Mouse (Mus musculus) intestine, postnatal 0 days (tissue): ENCODE data around the gene Olfr750. TPM values are rescaled to one million over a fixed set of nuclear protein-coding genes. Genes with fewer than 3 reads are reported as not detected.

Experiments
- ATAC-seq: fragments of 200-750 bp; cut with Nextera tagmentation; 2 replicates; pipeline ENCODE4 v1.8.0; 2017; ENCODE audit warnings: mild to moderate bottlenecking, moderate TSS enrichment, moderate library complexity
- H3K27ac ChIP-seq: fragments of 300-500 bp; sonication (generic); 2 replicates; pipeline ENCODE4 v1.5.1; 2014; ENCODE audit warnings: mild to moderate bottlenecking, low read depth, low read length, moderate library complexity
- H3K27me3 ChIP-seq: fragments of 300-500 bp; sonication (generic); replicated peaks from 2 replicates; pipeline ENCODE4 v1.6.1; 2014; ENCODE audit warnings: low read length, mixed read lengths; ENCODE audit not compliant: control insufficient read depth, insufficient read depth
- H3K36me3 ChIP-seq: fragments of 300-500 bp; sonication (generic); 2 replicates; pipeline ENCODE4 v1.6.1; 2014; ENCODE audit warnings: mild to moderate bottlenecking, moderate library complexity; ENCODE audit not compliant: control insufficient read depth, insufficient read depth
- H3K4me1 ChIP-seq: fragments of 300-500 bp; sonication (generic); replicated peaks from 2 replicates; pipeline ENCODE4 v1.6.1; 2014; ENCODE audit warnings: antibody characterized with exemption, low read length, mixed read lengths; ENCODE audit not compliant: control insufficient read depth, insufficient read depth
- H3K4me2 ChIP-seq: fragments of 300-500 bp; sonication (generic); replicated peaks from 2 replicates; pipeline ENCODE4 v1.6.1; 2014; ENCODE audit warnings: low read depth, mild to moderate bottlenecking, moderate library complexity
- H3K4me3 ChIP-seq: fragments of 300-500 bp; sonication (generic); 2 replicates; pipeline ENCODE4 v1.5.1; 2014; ENCODE audit warnings: low read depth, low read length
- H3K9ac ChIP-seq: fragments of 300-500 bp; sonication (generic); 2 replicates; pipeline ENCODE4 v1.6.1; 2014; ENCODE audit warnings: mild to moderate bottlenecking, low read depth, low read length
- H3K9me3 ChIP-seq: fragments of 300-500 bp; sonication (generic); 2 replicates; pipeline ENCODE4 v1.6.1; 2016; ENCODE audit warnings: mixed run types; ENCODE audit not compliant: control insufficient read depth
- CTCF ChIP-seq: sonication (generic); IDR thresholded peaks from 2 replicates; pipeline ENCODE4 v1.5.1; 2016; ENCODE audit warnings: low read depth, mild to moderate bottlenecking, control low read depth, antibody characterized with exemption, moderate library complexity
- WGBS: fragments of 180-500 bp; shearing (Covaris S2); extraction: QIAGEN DNeasy Blood & Tissue Kit; methylation state at CpG from one replicate; pipeline ENCODE4 v1.1.7; 2014; 5-methylcytosine and 5-hydroxymethylcytosine counted together
- polyA plus RNA-seq: library from polyadenylated mRNA; unstranded; fragments of >200 nt; fragmentation: Nextera tagmentation; extraction: Ambion mirVana; gene quantifications from 2 replicates; pipeline ENCODE4 v1.2.1, GENCODE M21; 2015

Olfr750 gene
- polyA plus RNA-seq, 1 experiment from 2014 or later = not detected

GRCm38 (mm10) chr14:51083805-51084204 lies 9.6 kb upstream of the Olfr750 start:
- no peak for TF ChIP-seq CTCF
- Histone ChIP-seq H3K4me2 (peak overlapping the region; percentile 69), H3K4me1 (peaks cover 2% of the 10 kb centered on the region; the same call in 1 of the 2 replicates), H3K9ac (no peak overlapping the region), H3K9me3 (no peaks in the 10 kb centered on the region), H3K27me3 (no peaks in the 10 kb centered on the region), H3K36me3 (no peaks in the 10 kb centered on the region), H3K27ac (no peak overlapping the region), H3K4me3 (peak overlapping the region; percentile 49; the same call in 1 of the 2 replicates)
- WGBS = 25% methylated on average over 7 of the region's 7 CpGs
- ATAC-seq = no peak

DNA sequence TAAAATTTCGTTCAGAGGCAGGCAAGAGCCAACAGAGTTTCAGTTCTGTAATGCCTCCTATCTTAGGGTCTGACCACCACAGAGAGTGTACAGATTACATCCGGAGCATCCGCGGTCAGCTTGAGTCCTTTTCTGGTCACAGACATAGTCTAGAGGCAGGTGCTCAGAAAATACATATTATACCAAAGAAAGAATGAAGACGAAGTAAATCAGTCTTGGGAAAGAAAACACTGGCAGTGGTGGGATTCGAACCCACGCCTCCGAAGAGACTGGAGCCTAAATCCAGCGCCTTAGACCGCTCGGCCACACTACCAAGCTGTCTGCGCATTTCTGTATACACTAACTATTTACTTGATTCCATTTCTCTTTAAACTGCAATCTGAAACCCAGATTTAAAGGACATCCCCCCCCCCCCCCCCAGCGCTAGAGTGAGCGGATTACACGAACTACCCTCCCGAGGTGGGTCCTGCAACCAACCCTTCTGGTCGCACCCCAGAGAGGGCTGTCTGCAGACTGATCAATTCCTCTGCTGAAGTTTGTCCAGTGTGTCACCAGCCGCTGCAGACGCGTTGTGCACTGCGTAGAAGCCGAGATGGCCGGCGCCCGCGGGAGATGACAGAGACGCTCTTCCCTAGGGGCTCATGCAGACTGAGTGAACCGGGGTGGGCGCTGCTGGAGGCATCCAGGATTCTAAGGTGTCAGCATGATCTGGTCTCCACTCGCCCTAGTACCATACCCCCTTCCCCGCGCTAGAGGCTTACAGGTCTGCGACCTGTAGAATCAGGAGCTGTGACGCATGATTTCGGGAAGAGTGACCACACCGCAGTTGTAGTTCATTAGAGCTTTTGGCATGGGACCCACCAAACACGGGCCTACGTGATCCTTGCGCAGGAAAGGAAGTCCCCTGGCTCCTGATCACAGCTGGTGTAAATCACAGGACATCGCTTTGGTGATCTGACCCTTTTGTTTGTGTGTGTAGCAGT lies 8.7 kb upstream of the Olfr750 start:
- Histone ChIP-seq H3K4me3 (peak overlapping the region; percentile 49), H3K36me3 (no peaks in the 10 kb centered on the region), H3K27ac (no peak overlapping the region), H3K4me2 (peak overlapping the region; percentile 69), H3K27me3 (no peaks in the 10 kb centered on the region), H3K4me1 (peaks cover 2% of the 10 kb centered on the region; the same call in 1 of the 2 replicates), H3K9me3 (no peaks in the 10 kb centered on the region), H3K9ac (peak overlapping the region; percentile 40)
- WGBS = 6% methylated on average over 40 of the region's 40 CpGs
- TF ChIP-seq CTCF = no peak
- peak; percentile 20; the same call in 1 of the 2 replicates for ATAC-seq

DNA sequence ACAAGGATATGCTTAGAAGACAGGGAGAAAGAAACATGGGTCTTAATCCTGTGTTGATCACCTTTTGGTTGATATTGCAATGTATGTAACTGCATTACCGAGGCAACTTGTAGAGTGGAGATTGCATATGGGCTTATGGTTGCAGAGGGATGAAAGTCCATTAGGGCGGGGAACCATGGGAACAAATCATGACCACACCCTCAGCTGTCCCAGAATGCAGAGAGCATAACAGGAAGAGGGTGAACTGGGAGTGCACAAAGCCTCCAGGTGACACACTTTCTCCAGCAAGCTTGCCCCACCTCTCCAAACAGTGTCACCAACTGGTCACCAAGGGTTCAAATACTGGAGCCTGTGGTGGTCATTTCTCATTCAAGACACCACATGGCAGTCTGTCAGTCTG lies 6.8 kb upstream of the Olfr750 start:
- Histone ChIP-seq H3K4me1 (peaks cover 2% of the 10 kb centered on the region; the same call in 1 of the 2 replicates), H3K4me2 (peak overlapping the region; percentile 51), H3K9me3 (no peaks in the 10 kb centered on the region), H3K36me3 (no peaks in the 10 kb centered on the region), H3K4me3 (no peak overlapping the region), H3K27me3 (no peaks in the 10 kb centered on the region), H3K27ac (0 out of 2 replicates have a peak overlapping the region, but pooled peaks have one; percentile 60), H3K9ac (no peak overlapping the region)
- peak; percentile 96 for ATAC-seq
- TF ChIP-seq CTCF = no peak
- 41% methylated on average over 2 of the region's 2 CpGs for WGBS

- H3K27ac ChIP-seq = no peak overlapping the region
- H3K9me3 ChIP-seq = no peaks in the 10 kb centered on the region
- no peak overlapping the region for H3K9ac ChIP-seq
- WGBS = 88% methylated on average over 1 of the region's 1 CpGs
- no peak overlapping the region for H3K4me3 ChIP-seq
- H3K36me3 ChIP-seq = no peaks in the 10 kb centered on the region
- no peak overlapping the region for H3K4me2 ChIP-seq
- peaks cover 2% of the 10 kb centered on the region; the same call in 1 of the 2 replicates for H3K4me1 ChIP-seq
- ATAC-seq = no peak
- no peaks in the 10 kb centered on the region for H3K27me3 ChIP-seq
- TF ChIP-seq CTCF = no peak
Measured at GRCm38 (mm10) chr14:51079180-51079579, 4.9 kb upstream of the Olfr750 start.

DNA sequence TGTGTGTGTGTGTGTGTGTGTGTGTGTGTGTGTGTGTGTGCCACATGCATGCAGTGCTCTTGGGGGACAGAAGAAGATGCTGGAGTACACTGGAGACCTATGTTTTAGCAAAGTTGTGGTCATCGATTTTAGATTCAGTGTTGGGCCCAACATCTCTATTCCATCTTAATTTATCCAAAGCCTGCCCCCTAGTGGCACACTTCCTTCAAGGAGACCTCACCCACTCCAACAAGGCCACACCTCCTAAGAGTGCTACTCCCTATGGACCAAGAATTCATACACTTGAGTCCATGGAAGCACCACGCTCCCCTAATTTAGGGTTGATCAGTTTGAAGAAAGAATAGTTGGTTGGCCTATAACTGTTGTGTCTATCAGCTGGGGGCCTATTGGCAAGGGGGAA lies 4.6 kb downstream of the Olfr750 start:
- ATAC-seq = no peak
- Histone ChIP-seq H3K9ac (no peak overlapping the region), H3K27ac (no peak overlapping the region), H3K4me3 (no peak overlapping the region), H3K36me3 (no peaks in the 10 kb centered on the region), H3K4me2 (no peak overlapping the region), H3K27me3 (no peaks in the 10 kb centered on the region), H3K9me3 (no peaks in the 10 kb centered on the region), H3K4me1 (no peaks in the 10 kb centered on the region)
- peak; percentile 59 for TF ChIP-seq CTCF
- WGBS = 96% methylated on average over 2 of the region's 2 CpGs

DNA sequence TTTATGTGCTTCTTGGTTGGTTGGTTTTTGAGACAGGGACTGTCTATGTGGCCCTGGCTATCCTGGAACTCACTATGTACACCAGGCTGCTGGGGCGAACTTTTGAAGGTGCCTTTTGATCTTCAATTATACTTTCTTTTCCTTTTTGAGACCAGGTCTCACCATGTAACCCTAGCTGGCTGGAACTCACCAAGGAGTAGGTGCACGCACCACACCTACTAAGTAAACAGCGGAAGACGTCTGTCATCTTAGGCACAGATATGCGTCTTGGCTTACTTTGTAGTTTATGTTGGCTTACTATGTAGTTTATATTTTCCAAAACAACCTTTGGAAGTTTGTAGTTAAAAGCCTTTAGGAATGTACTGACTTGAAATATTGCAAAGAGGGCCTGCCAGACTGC lies 5.3 kb downstream of the Olfr750 start:
- Histone ChIP-seq H3K4me1 (no peaks in the 10 kb centered on the region), H3K36me3 (no peaks in the 10 kb centered on the region), H3K27me3 (no peaks in the 10 kb centered on the region), H3K4me2 (no peak overlapping the region), H3K4me3 (no peak overlapping the region), H3K9me3 (no peaks in the 10 kb centered on the region), H3K27ac (no peak overlapping the region), H3K9ac (no peak overlapping the region)
- no peak for TF ChIP-seq CTCF
- WGBS = 43% methylated on average over 5 of the region's 5 CpGs
- no peak for ATAC-seq
